In the genomic region with DNA sequence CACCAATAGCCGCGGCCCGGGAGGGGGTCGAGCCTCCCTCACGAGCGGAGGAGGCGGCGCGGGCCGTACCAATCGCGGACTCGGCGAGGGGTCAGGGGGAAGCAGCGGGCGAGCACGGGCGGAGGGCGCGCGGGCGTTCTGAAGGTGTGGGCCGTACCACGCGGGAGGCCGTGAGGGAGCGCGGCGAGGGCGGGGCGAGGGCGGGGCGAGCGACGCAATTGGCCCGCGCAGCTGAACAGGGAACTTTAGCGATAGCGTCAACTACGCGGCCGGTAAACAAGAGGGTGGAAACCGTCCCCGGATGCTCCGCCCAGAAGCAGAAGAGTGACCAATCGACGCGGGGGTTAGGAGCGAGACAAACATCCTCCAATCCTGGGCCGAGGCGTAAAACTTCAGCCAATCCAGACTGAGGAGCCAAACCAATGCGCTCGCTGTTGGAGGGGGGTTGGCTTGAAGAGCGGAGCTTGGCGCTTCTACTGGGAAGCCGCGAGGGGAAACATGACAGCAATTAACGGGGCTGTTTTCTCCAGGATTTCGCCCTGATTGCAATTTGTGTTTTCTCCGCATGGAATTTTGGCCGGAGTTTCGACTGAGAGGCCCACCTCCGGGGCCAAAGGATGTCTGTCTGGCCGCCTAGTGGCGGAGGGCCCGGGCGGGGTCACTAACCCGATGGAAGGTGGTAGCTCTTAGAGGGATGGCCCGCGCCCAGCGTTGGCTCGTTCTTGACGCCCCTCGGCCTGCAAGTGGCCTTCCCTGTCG, we compare ENCODE assay signal across 8 mouse cellular contexts. TPM values are rescaled to one million over a fixed set of nuclear protein-coding genes. Genes with fewer than 3 reads are reported as not detected.
DNase-seq lines count a peak whose midpoint lies in the region; ATAC-seq and TF ChIP-seq lines count a peak whose summit lies in the region.

TSS of gene Rmnd5a (minus strand) at position 146 of the 759 bp plus-strand sequence.

- no peaks in the 10 kb centered on the region for H3K9me3 ChIP-seq in embryonic facial prominence, embryonic 15.5 days (replicated peaks)
- H3K9me3 ChIP-seq in limb, embryonic 14.5 days (ENCODE audit: control insufficient read depth, low read length) = no peaks in the 10 kb centered on the region
- H3K9me3 ChIP-seq in midbrain, postnatal 0 days (ENCODE audit: low read length) = no peaks in the 10 kb centered on the region

- no peaks in the 10 kb centered on the region for H3K27me3 ChIP-seq in embryonic facial prominence, embryonic 15.5 days
- H3K27me3 ChIP-seq in limb, embryonic 14.5 days (ENCODE audit: control insufficient read depth, insufficient read depth, low read length) = no peaks in the 10 kb centered on the region
- H3K27me3 ChIP-seq in midbrain, postnatal 0 days (ENCODE audit: insufficient read depth, low read length) = no peaks in the 10 kb centered on the region

- H3K4me2 ChIP-seq in embryonic facial prominence, embryonic 15.5 days (replicated peaks) = peak within 1 kb of the TSS; percentile 91
- peak within 1 kb of the TSS; percentile 94 for H3K4me2 ChIP-seq in limb, embryonic 14.5 days (replicated peaks; ENCODE audit: low read depth, low read length, severe bottlenecking)
- H3K4me2 ChIP-seq in midbrain, postnatal 0 days (ENCODE audit: low read depth, low read length, poor library complexity, severe bottlenecking) = peak within 1 kb of the TSS; percentile 84

- TF ChIP-seq POLR2A in bone marrow, adult 2 months (IDR thresholded peaks at IDR 0.05; ENCODE audit: borderline replicate concordance, control insufficient read depth, low read depth, low read length) = peak; percentile 75
- peak; percentile 74; the same call in 1 of the 2 replicates for TF ChIP-seq POLR2A in limb, embryonic 14.5 days (IDR thresholded peaks at IDR 0.05; ENCODE audit: borderline replicate concordance, extremely low read depth, insufficient read depth, insufficient read length)

- DNase-seq in 416B (ENCODE audit: low read depth) = peak; percentile 99
- peak; percentile 98 for DNase-seq in heart, adult 8-10 months (ENCODE audit: low spot score)
- peak; percentile 99 for DNase-seq in kidney, adult 9 months
- DNase-seq in limb, embryonic 14.5 days (ENCODE audit: low spot score) = peak; percentile 99
- peak; percentile 99 for DNase-seq in midbrain, postnatal 0 days (ENCODE audit: low spot score)
- DNase-seq in spleen, postnatal 14 days (ENCODE audit: low spot score in 2 of 2) = peak; percentile 98 to 99

- under 1% methylated on average over 75 of the region's 75 CpGs for WGBS in bone marrow, adult 2 months
- under 1% methylated on average over 75 of the region's 75 CpGs for WGBS in embryonic facial prominence, embryonic 15.5 days
- under 1% methylated on average over 69 of the region's 75 CpGs for WGBS in limb, embryonic 14.5 days
- under 1% methylated on average over 67 of the region's 75 CpGs for WGBS in midbrain, postnatal 0 days

- ATAC-seq in embryonic facial prominence, embryonic 15.5 days (ENCODE audit: insufficient number of reproducible peaks, low FRiP score, low TSS enrichment, low read depth) = peak; percentile 98
- ATAC-seq in limb, embryonic 14.5 days (ENCODE audit: low FRiP score, low read depth) = peak; percentile 98
- peak; percentile 98 for ATAC-seq in midbrain, postnatal 0 days (ENCODE audit: low FRiP score)

- peak; percentile 34; the same call in 1 of the 2 replicates for TF ChIP-seq CTCF in bone marrow, adult 2 months (IDR thresholded peaks at IDR 0.05; ENCODE audit: control insufficient read depth, insufficient read depth, low read length)
- TF ChIP-seq CTCF in midbrain, postnatal 0 days (IDR thresholded peaks at IDR 0.05) = peak; percentile 67

- H3K36me3 ChIP-seq in embryonic facial prominence, embryonic 15.5 days = no peaks in the 10 kb centered on the region
- no peaks in the 10 kb centered on the region for H3K36me3 ChIP-seq in limb, embryonic 14.5 days (ENCODE audit: control insufficient read depth, insufficient read depth, low read length)
- H3K36me3 ChIP-seq in midbrain, postnatal 0 days (ENCODE audit: insufficient read depth, low read length) = no peaks in the 10 kb centered on the region

- peak within 1 kb of the TSS; percentile 96 for H3K4me3 ChIP-seq in bone marrow, adult 2 months (replicated peaks; ENCODE audit: control insufficient read depth, low read depth, low read length)
- peak within 1 kb of the TSS; percentile 98 for H3K4me3 ChIP-seq in embryonic facial prominence, embryonic 15.5 days (replicated peaks)
- H3K4me3 ChIP-seq in limb, embryonic 14.5 days (replicated peaks; ENCODE audit: low read length) = peak within 1 kb of the TSS; percentile 94
- peak within 1 kb of the TSS; percentile 88 for H3K4me3 ChIP-seq in midbrain, postnatal 0 days (ENCODE audit: low read depth, low read length)

- peaks cover 2% of the 10 kb centered on the region; the same call in 1 of the 2 replicates for H3K4me1 ChIP-seq in bone marrow, adult 2 months (ENCODE audit: control insufficient read depth, insufficient read depth, low read length)
- peaks cover 30% of the 10 kb centered on the region for H3K4me1 ChIP-seq in embryonic facial prominence, embryonic 15.5 days
- H3K4me1 ChIP-seq in limb, embryonic 14.5 days (ENCODE audit: control insufficient read depth, insufficient read depth, low read length) = peaks cover 30% of the 10 kb centered on the region
- H3K4me1 ChIP-seq in midbrain, postnatal 0 days (ENCODE audit: insufficient read depth, low read length) = peaks cover 11% of the 10 kb centered on the region

- peak within 1 kb of the TSS; percentile 80 for H3K9ac ChIP-seq in embryonic facial prominence, embryonic 15.5 days
- peak within 1 kb of the TSS; percentile 90 for H3K9ac ChIP-seq in limb, embryonic 14.5 days (ENCODE audit: low read depth, low read length, severe bottlenecking)
- peak within 1 kb of the TSS; percentile 95 for H3K9ac ChIP-seq in midbrain, postnatal 0 days (replicated peaks; ENCODE audit: low read length, poor library complexity, severe bottlenecking)

- H3K27ac ChIP-seq in bone marrow, adult 2 months (ENCODE audit: control insufficient read depth, insufficient read depth, low read depth, low read length, poor library complexity) = peak within 1 kb of the TSS; percentile 95
- H3K27ac ChIP-seq in embryonic facial prominence, embryonic 15.5 days (replicated peaks) = peak within 1 kb of the TSS; percentile 99
- peak within 1 kb of the TSS; percentile 97 for H3K27ac ChIP-seq in limb, embryonic 14.5 days (replicated peaks; ENCODE audit: low read depth, low read length)
- H3K27ac ChIP-seq in midbrain, postnatal 0 days (ENCODE audit: low read depth, low read length) = peak within 1 kb of the TSS; percentile 96

RNA-seq across cellular contexts. Expression of gene Rmnd5a, which starts in this region (rescaled TPM):
- polyA plus RNA-seq in bone marrow, adult 2 months (2011; ENCODE audit: insufficient read depth, insufficient read length, low replicate concordance, missing spikeins) = 21.4 and 22.6 TPM in 2 replicates
- polyA plus RNA-seq in embryonic facial prominence, embryonic 15.5 days (2015; fragmentation: Nextera tagmentation; extraction: Ambion mirVana) = 13.0 and 15.5 TPM in 2 replicates
- total RNA-seq in heart, adult 8-10 months (2022) = 10 to 100 TPM; 74.5 to 77.5 (median 77.2) TPM
- 34.9 and 35.9 TPM in 2 replicates for polyA plus RNA-seq in limb, embryonic 14.5 days (2012; rRNA removed)
- 10.0 and 11.1 TPM in 2 replicates for polyA plus RNA-seq in limb, embryonic 14.5 days (2014; fragmentation: Nextera tagmentation; extraction: Ambion mirVana)
- total RNA-seq in midbrain, postnatal 0 days (2014; rRNA removed) = 41.8 and 54.7 TPM in 2 replicates
- 6.5 and 7.8 TPM in 2 replicates for polyA plus RNA-seq in midbrain, postnatal 0 days (2015; fragmentation: Nextera tagmentation; extraction: Ambion mirVana)

Comparison
In these comparisons a context has a peak if more than half of its experiments do, and no peak if none do; other contexts are left out.
1. Peak in every context shown above with its lines: DNase-seq, ATAC-seq, H3K4me3 ChIP-seq and H3K27ac ChIP-seq.